Mouse (Mus musculus) 3134 (cell line): ENCODE results near the gene Ccnb2.

Experiments
- DNase-seq: peaks from one replicate; pipeline ENCODE4 v3.0.0-alpha.2; 2011; ENCODE audit warnings: low spot score; ENCODE audit not compliant: insufficient read length; ENCODE audit errors: extremely low read depth

Gene Ccnb2

GRCm38 (mm10) chr9:70384958-70385728, 36.2 kb downstream of the Ccnb2 start:
- no peak for DNase-seq

- DNase-seq: no peak
These were observed 36.9 kb downstream of the Ccnb2 start for GRCm38 (mm10) chr9:70384494-70384893.

GRCm38 (mm10) chr9:70383750-70384149, 37.6 kb downstream of the Ccnb2 start:
- no peak for DNase-seq

- no peak for DNase-seq
These were observed 39.3 kb downstream of the Ccnb2 start for GRCm38 (mm10) chr9:70382091-70382490.

- DNase-seq: no peak
These were observed 41.6 kb downstream of the Ccnb2 start for GRCm38 (mm10) chr9:70379502-70380467.

GRCm38 (mm10) chr9:70371638-70372037, 49.7 kb downstream of the Ccnb2 start:
- no peak for DNase-seq

- DNase-seq: no peak
These were observed 54.4 kb downstream of the Ccnb2 start for GRCm38 (mm10) chr9:70366898-70367297.

GRCm38 (mm10) chr9:70365915-70366314, 55.4 kb downstream of the Ccnb2 start:
- no peak for DNase-seq

DNA sequence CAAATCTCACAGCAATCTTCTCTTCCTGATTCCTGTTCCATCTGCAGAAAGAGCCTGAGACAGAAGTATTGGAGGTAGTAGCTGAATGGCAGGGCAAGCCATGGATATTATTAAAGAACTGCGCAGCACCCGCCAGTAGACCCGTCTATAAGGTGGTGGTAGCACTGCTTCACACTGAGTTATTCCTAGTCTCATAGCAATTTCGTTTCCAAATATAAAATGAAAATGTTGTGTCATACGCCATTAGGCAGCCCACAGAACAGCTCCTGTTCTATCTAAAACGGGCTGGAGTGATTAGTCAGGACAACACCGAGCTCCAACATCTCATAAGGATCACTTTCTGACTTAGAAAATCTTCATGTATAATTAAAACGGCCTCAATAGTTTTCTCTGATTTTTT, 56.6 kb downstream of the Ccnb2 start:
- no peak for DNase-seq

DNA sequence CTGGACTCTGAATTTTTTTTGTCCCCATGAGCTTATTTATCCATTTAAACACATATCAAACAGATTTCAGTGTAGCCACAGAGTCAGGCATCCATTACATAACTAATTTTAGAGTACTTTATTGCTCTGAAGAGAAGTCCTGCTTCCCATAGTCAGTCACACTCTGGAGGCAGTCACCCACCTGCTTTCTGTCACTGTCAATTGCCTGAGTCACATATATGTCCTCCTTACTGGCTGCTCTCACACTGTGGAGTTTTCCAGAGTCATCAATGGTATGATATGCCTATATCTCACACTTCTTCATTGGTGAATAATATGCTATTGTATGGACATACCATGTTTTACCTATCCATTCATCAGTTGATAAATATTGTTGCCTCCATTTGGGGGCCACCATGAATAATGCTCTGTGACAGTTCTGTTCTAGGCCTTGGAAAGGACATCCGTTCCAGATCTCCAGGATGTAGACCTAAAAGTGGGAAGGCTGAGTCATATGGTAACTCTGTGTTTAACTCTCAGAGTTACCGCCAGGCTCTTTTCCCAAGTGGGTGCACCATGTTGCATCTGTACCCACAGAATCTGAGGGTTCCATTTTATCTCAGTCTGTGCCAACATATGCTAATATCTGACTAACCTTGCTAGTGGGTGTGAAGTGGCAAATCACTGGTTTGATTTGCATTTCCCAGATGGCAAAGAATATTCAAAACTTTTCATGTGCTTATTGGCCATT, 61.8 kb downstream of the Ccnb2 start:
- no peak for DNase-seq
